Mouse (Mus musculus): ENCODE measurements at regions not wholly inside any gene's neighbourhood (a gene's known extent, or its start where the extent isn't known, plus 50 kb on each side); places are given as distances from the start of the nearest gene placed in this dataset.

GRCm38 (mm10) chr8:103370394-103370793 is 585.0 kb upstream of the Cdh11 start:
- no peak for DNase-seq (ENCODE audit: low spot score in 2 of 2)

- no peak for DNase-seq (ENCODE audit: low spot score in 2 of 2)
Measured at GRCm38 (mm10) chr8:103373007-103373406, 587.6 kb upstream of the Cdh11 start.

- DNase-seq (ENCODE audit: low spot score in 2 of 2) = no peak
Measured at GRCm38 (mm10) chr8:103374151-103374550, 588.7 kb upstream of the Cdh11 start.

DNA sequence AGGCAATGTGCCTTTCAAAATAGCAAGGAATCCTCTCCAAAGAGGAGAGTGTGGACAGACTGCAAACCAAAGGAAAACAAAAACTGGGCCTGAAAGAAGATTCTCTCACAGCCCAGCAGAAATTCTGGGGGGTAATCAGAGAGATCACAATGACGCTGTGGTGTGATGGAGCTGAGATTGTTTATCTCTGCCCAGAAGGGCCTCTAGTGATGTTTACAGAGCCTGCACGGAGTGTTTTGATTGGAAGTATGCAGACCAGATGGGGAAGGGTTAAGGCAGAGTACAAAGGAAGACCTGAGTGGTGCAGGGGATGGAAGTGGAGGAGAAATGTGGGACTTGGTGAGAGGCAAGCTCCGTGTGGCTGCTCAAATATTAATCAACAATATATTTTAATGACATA is 593.1 kb upstream of the Cdh11 start:
- DNase-seq (ENCODE audit: low spot score in 2 of 2) = no peak

DNA sequence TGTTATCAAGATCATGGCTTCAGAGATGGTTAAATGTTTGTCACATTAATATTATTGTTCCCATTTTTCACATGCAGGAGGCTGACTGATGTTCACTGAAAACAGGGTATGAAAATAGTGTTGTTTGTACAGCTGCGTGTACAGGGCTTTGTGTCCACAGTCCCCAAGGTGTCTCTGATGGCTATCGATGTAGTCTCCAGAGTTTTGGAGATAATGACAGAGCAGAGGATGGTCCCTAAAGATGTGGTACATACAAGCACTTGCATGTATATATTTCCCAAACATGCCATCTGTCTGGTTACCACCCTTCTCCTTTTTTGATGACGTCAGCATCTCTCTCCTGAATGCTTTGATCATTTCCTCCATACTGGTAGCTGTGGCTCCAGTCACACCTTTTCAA is 596.1 kb upstream of the Cdh11 start:
- DNase-seq (ENCODE audit: low spot score in 2 of 2) = no peak

- DNase-seq (ENCODE audit: low spot score in 2 of 2) = no peak
Measured at GRCm38 (mm10) chr8:103391359-103391758, 605.9 kb upstream of the Cdh11 start.

- DNase-seq (ENCODE audit: low spot score in 2 of 2) = no peak
Measured at GRCm38 (mm10) chr8:103395316-103395715, 609.9 kb upstream of the Cdh11 start.

GRCm38 (mm10) chr8:103398179-103398578 is 612.7 kb upstream of the Cdh11 start:
- no peak for DNase-seq (ENCODE audit: low spot score in 2 of 2)

DNA sequence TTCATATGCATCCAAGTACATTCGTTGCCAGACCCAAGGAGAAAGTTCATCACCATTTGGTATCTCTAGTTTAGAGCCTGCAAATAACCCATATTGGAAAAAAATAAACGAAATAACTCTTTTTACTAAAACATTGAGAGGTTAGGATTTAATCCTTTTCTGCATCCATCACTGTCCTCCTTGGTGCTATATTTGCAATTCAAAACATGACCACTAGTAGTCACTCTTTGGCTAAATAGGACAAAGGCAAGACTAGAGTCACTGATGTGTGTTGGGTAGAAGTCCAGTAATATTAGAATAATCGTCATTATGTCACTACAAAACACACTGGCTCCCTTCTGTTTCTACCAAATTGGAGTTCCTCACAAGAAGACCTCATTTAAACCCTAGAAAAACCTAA is 614.0 kb upstream of the Cdh11 start:
- DNase-seq (ENCODE audit: low spot score in 2 of 2) = no peak

DNA sequence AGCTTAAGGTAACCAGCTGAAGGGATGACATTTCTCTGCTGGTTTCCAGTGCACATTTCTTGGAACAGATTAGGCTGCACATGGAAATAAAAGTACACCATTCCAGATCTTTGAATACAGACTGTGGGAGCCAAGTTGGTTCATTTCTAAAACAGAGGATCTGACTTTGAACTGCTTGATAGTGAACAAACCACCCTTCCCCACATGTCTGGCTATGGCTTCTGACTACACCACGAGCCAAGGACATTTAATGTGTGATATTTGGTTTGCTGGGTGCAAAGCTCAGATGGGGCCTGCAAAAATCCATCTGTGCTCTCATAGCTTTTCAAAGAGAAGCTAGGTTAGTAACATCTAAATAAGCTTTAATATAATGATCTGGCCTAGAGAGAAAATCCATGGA is 614.7 kb upstream of the Cdh11 start:
- DNase-seq (ENCODE audit: low spot score in 2 of 2) = no peak

DNA sequence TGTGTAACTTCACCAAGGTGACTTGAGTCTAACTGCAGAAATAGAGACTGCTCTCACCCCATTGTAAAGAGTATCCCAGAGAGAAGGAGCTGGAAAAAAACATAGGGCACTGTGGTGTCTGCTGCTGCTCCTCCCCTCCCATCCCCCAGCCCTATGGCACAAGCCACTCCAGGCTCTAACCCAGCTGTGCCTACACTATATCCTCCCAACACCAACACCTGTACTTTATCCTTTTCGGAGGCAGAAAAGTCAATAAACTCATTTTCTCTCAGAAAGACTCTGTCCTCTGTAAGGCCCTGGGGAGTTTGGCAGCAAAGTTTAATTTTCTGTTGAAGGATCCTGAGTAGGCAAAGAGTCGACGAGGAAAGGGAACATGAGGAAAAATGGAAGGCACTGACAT is 617.3 kb upstream of the Cdh11 start:
- no peak for DNase-seq (ENCODE audit: low spot score in 2 of 2)

- DNase-seq (ENCODE audit: low spot score in 2 of 2) = no peak
Measured at GRCm38 (mm10) chr8:103403826-103404225, 618.4 kb upstream of the Cdh11 start.

- no peak for DNase-seq (ENCODE audit: low spot score in 2 of 2)
Measured at GRCm38 (mm10) chr8:103405787-103406186, 620.3 kb upstream of the Cdh11 start.

GRCm38 (mm10) chr8:103406921-103407320 is 621.5 kb upstream of the Cdh11 start:
- no peak for DNase-seq (ENCODE audit: low spot score in 2 of 2)

- no peak for DNase-seq (ENCODE audit: low spot score in 2 of 2)
Measured at GRCm38 (mm10) chr8:103407631-103408030, 622.2 kb upstream of the Cdh11 start.

- no peak for DNase-seq (ENCODE audit: low spot score in 2 of 2)
Measured at GRCm38 (mm10) chr8:103408411-103408810, 623.0 kb upstream of the Cdh11 start.

DNA sequence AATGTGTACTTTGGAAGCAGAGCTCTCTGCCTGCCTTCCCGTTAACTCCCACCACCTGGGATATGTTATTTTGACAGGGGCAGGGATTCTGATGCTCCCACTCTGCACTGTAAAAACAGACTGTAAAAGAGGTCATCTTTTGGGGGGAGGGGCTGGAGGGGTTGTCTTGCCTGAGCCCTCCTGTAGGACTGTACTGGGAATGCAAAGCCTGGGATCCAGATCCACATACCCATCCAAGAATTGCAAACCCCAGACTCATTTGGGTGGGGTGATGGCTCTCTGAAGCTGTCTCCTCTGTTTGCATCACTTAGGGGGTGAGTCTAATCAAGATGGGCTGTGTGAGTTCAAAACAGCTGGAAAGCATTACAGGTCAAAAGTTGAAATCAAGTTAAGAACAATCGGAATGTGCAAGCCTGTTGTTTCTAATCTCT is 623.7 kb upstream of the Cdh11 start:
- DNase-seq (ENCODE audit: low spot score in 2 of 2) = no peak

GRCm38 (mm10) chr8:103412731-103413130 is 627.3 kb upstream of the Cdh11 start:
- no peak for DNase-seq (ENCODE audit: low spot score in 2 of 2)

DNA sequence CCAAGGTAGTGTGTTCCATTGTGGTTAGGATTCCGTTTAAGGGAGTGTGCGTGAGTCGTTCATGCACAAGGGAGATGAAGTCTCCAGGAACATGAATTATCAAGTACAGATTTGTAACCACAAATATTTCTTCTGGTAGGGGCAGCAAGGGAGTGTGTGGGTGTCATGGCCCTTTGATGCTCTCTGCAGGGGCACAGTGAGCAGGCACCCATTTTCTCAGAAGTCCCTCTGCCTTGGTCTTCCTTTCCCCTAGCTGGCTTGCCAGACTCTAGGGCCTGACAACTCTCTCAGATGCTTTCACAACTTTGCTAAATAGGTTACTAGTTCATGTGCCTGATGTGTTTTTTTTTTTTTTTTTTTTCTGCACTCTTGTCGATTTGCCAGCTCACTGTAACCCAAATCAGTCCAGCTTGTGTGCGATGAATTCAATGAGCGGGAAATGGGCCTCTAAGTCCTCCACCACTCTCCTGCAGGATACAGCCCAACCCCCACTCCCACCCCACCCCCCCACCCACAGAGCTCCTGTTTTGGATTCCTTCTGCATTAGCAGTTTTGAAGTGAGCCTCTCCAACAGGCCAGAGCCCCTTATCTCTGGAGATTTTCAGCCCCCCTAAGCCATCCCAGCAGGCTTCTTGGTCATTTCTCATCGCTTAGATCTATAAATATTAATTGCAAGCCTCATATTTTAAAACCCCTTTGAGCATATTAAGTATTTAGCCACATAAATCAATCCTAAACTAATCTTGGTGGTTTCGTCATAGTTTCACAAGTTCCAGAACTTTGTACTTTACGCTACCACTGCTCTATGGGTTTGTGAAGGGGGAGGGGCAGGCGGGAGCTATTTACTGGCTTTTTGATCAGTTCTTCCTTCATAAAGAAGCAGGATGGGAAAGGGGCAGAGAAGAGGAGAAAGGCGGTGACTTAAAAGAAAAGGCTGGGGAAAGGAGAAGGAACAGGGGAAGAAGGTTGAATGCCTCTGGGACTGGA is 628.4 kb upstream of the Cdh11 start:
- no peak for DNase-seq (ENCODE audit: low spot score in 2 of 2)

DNA sequence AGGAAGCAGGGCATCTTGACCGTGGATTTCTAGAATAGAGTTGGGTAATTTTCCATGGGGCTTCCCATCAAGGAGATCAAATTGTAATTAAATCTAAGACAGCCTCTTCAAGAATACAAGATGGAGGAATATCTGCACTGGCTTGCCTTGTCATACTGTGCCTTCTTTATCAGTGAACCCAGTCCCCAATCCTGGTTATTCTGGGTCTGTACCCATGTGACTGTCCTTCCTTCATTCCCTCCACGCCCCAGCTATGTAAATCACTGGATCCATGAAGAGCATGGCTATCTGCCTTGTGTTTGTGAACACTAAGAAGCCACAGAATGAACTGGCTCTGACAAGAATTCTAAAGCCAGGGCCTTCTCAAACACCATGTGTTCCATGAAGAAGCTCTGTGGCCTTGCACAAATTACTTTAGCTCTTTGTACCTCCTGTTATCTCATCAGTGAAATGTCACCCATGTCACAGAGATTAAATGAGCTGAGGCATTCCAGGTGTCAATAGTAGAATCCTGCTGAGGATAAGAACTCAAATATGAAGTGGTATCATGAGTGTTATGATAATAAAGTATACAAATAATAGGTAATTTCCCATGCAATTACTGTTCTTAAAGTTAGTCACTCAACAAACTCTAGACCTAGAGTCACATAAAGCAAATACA is 637.0 kb upstream of the Cdh11 start:
- no peak for DNase-seq (ENCODE audit: low spot score in 2 of 2)

DNA sequence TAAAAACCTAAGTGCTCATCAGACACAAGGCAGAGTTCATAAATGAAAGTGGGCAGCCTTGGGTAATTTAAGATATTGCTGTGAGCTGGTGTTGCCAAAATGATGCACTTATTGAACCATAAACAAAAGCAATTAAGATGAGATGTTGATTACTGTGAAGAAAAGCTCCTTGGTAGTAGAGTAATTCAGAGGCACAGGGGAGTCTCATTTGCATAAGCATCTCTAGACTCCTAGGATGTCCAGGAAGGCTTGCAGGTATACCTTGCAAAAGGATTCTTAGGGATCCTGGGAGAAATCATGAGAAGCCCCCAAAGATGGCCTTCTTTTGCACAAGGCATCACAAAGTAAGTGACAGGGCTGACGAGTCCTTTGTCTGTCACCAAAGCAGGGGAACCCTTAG is 640.5 kb upstream of the Cdh11 start:
- no peak for DNase-seq (ENCODE audit: low spot score in 2 of 2)

GRCm38 (mm10) chr8:103430874-103431492 is 645.5 kb upstream of the Cdh11 start:
- DNase-seq (ENCODE audit: low spot score in 2 of 2) = no peak
